Comparison of ENCODE assay signal across 8 mouse cellular contexts in the genomic region with DNA sequence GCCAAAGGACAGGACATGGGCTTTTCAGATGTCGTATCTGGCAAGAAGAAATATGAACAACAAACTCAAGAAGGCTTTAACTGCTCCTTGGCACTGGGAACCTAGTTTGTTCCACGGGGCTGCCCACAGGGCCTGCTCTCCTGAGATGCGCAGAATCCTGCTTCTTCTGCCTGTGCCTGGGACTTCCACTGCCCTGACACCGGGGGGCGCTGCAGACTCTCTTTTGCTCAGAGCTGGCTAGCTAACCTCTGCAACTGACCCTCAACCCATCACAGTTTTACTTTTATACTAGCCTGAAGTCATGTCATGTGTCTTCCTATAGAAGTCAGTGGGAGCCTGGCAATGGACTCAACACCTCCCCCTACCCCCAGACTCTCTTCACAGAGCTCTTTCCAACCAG. TPM values are rescaled to one million over a fixed set of nuclear protein-coding genes. Genes with fewer than 3 reads are reported as not detected.
DNase-seq lines count a peak whose midpoint lies in the region; ATAC-seq and TF ChIP-seq lines count a peak whose summit lies in the region.

No protein-coding gene starts in this region.

- no peaks in the 10 kb centered on the region for H3K9me3 ChIP-seq in heart, embryonic 12.5 days (replicated peaks)

- DNase-seq in heart, adult 2 months: peak; percentile 24 to 60
- DNase-seq in 416B (ENCODE audit: low read depth) (peak; percentile 22), ZHBTc4 (ENCODE audit: low read depth, low spot score) (peak; percentile 29)
- DNase-seq in gastrocnemius, postnatal 10 days: peak; percentile 66
- peak; percentile 65 for DNase-seq in lung, postnatal 10 days
- DNase-seq in testis, postnatal 14 days (ENCODE audit: low spot score): peak; percentile 14
- DNase-seq in left cerebral cortex, postnatal 36 days (ENCODE audit: low spot score in 2 of 2): no peak

- TF ChIP-seq CTCF in heart, adult 2 months (IDR thresholded peaks at IDR 0.05): peak; percentile 80

- no peak for TF ChIP-seq POLR2A in heart, adult 2 months (IDR thresholded peaks at IDR 0.05; ENCODE audit: insufficient read depth, low read depth, low read length)

- H3K4me3 ChIP-seq in heart, adult 2 months: no peak overlapping the region
- H3K4me3 ChIP-seq in heart, embryonic 12.5 days: no peak overlapping the region

- no peaks in the 10 kb centered on the region for H3K27me3 ChIP-seq in heart, adult 2 months (ENCODE audit: control insufficient read depth, insufficient read depth, low read length)
- H3K27me3 ChIP-seq in heart, embryonic 12.5 days (replicated peaks): no peaks in the 10 kb centered on the region

- 50% methylated on average over 5 of the region's 5 CpGs for WGBS in heart, adult 2 months
- 41% methylated on average over 5 of the region's 5 CpGs for WGBS in heart, embryonic 12.5 days

- no peaks in the 10 kb centered on the region for H3K4me1 ChIP-seq in heart, adult 2 months (ENCODE audit: control insufficient read depth, insufficient read depth, low read length)
- no peaks in the 10 kb centered on the region for H3K4me1 ChIP-seq in heart, embryonic 12.5 days (replicated peaks)

- no peak for TF ChIP-seq EP300 in heart, adult 2 months (IDR thresholded peaks at IDR 0.05; ENCODE audit: insufficient read depth, low read depth, low read length)

- H3K4me2 ChIP-seq in heart, embryonic 12.5 days: no peak overlapping the region

- H3K36me3 ChIP-seq in heart, adult 2 months (ENCODE audit: control insufficient read depth, insufficient read depth, low read length): no peaks in the 10 kb centered on the region
- no peaks in the 10 kb centered on the region for H3K36me3 ChIP-seq in heart, embryonic 12.5 days

- H3K27ac ChIP-seq in heart, adult 2 months: no peak overlapping the region
- no peak overlapping the region for H3K27ac ChIP-seq in heart, embryonic 12.5 days (ENCODE audit: poor library complexity, severe bottlenecking)

- H3K79me2 ChIP-seq in heart, adult 2 months (replicated peaks; ENCODE audit: control insufficient read depth, insufficient read depth, low read length): no peaks in the 10 kb centered on the region

- no peak overlapping the region for H3K9ac ChIP-seq in heart, adult 2 months (ENCODE audit: low read depth, low read length)
- H3K9ac ChIP-seq in heart, embryonic 12.5 days: no peak overlapping the region

- intact Hi-C loops in heart, adult 2 months (cut with DNase I): loop anchor here (1.0 to 10.0 kb wide), 6 partner anchors 120 to 743 kb away; no protein-coding TSS in a partner anchor
- intact Hi-C loops in left cerebral cortex, postnatal 36 days (cut with DNase I): loop anchor here (10.0 kb wide), 1 partner anchor 663 kb away; no protein-coding TSS in a partner anchor

- ATAC-seq in heart, embryonic 12.5 days (ENCODE audit: insufficient number of reproducible peaks, low FRiP score): no peak

RNA-seq across cellular contexts. Expression of a gene that starts 23.7 kb away (rescaled TPM):
- under 1 TPM; 0.29 to 0.50 TPM for total RNA-seq in heart, adult 2 months (2021)
- 0.12 and 0.76 TPM in 2 replicates for polyA plus RNA-seq in heart, adult 2 months (2012; rRNA removed)
- polyA plus RNA-seq in heart, embryonic 12.5 days (2016; fragmentation: Nextera tagmentation; extraction: Ambion mirVana): 0.27 and 0.47 TPM in 2 replicates
- total RNA-seq in gastrocnemius, postnatal 10 days (2021): 1 to 10 TPM; 2.3 to 2.4 TPM
- 1,000 to 10,000 TPM; 1,740 to 1,741 TPM for total RNA-seq in left cerebral cortex, postnatal 36 days (2021)

Comparison
In these comparisons a context has a peak if more than half of its experiments do, and no peak if none do; other contexts are left out.
1. DNase-seq: peak in heart, adult 2 months (2 of 2), 416B (single experiment), ZHBTc4 (single experiment), gastrocnemius, postnatal 10 days (single experiment), lung, postnatal 10 days (single experiment) and testis, postnatal 14 days (single experiment); none in left cerebral cortex, postnatal 36 days (0 of 2).
2. RNA of a gene that starts 23.7 kb away (total RNA-seq): 1,740 to 1,741 TPM in left cerebral cortex, postnatal 36 days; 2.3 to 2.4 TPM in gastrocnemius, postnatal 10 days and 0.29 to 0.50 TPM in heart, adult 2 months; every median in the first group is over 100 times any median in the second.